Mouse (Mus musculus): ENCODE data around the gene Clic6.

DNA sequence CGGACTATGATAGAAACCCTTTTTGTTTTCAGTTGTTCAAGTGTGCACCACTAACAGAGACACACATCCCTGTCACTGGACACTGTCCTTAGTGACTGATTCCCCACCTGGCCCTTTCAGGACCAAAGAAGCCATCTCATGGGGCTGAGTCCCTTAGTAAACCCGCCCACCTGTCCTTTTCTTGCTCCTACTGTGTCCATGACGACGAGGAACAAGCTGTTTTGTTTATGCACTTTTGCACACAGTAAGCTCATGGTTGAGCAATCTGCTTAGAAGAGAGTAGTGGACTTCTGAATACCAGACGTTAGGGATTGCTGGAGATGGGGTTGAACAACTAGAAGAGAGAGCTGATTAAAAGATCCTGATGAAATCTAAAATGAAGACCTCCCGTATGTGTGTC lies 52.8 kb downstream of the Clic6 start:
- TF ChIP-seq CTCF (IDR thresholded peaks at IDR 0.05; ENCODE audit: low read depth, low read length) (no peak), POLR2A (IDR thresholded peaks at IDR 0.05; ENCODE audit: extremely low read depth, insufficient read depth, low read length) (no peak)

All from liver, adult 2 months (tissue).